Mouse (Mus musculus) retina, adult 2 months (tissue): ENCODE measurements around the gene Emilin1.

Experiments
- DNase-seq: peaks from one replicate; pipeline ENCODE4 v3.0.0-alpha.2; 2012; ENCODE audit warnings: low read depth, low spot score

Emilin1 gene

GRCm38 (mm10) chr5:30907413-30908059, 5.7 kb upstream of the Emilin1 start, which contains the start of gene Ost4:
TSS of gene Ost4 (minus strand) at chr5:30907788.
- peak; percentile 85 for DNase-seq

GRCm38 (mm10) chr5:30908426-30909299, 4.5 kb upstream of the Emilin1 start:
- DNase-seq = no peak

GRCm38 (mm10) chr5:30909300-30909659, 3.9 kb upstream of the Emilin1 start:
- DNase-seq = no peak

- no peak for DNase-seq
Measured at GRCm38 (mm10) chr5:30909863-30910262, 3.3 kb upstream of the Emilin1 start.

GRCm38 (mm10) chr5:30910481-30910880, 2.7 kb upstream of the Emilin1 start:
- DNase-seq = no peak

- no peak for DNase-seq
Measured at GRCm38 (mm10) chr5:30912156-30912555, 1.0 kb upstream of the Emilin1 start.

- DNase-seq = no peak
Measured at GRCm38 (mm10) chr5:30914101-30914635, 966 bp downstream of the Emilin1 start.

- no peak for DNase-seq
Measured at GRCm38 (mm10) chr5:30914849-30915248, 1.6 kb downstream of the Emilin1 start.

- DNase-seq = no peak
Measured at GRCm38 (mm10) chr5:30915456-30915855, 2.3 kb downstream of the Emilin1 start.

- DNase-seq = peak; percentile 80
Measured at GRCm38 (mm10) chr5:30915974-30916433, 2.8 kb downstream of the Emilin1 start.

- DNase-seq = no peak
Measured at GRCm38 (mm10) chr5:30916841-30917240, 3.6 kb downstream of the Emilin1 start.

GRCm38 (mm10) chr5:30917348-30917747, 4.1 kb downstream of the Emilin1 start:
- no peak for DNase-seq

GRCm38 (mm10) chr5:30917891-30918670, 4.9 kb downstream of the Emilin1 start:
- no peak for DNase-seq

GRCm38 (mm10) chr5:30918691-30919090, 5.5 kb downstream of the Emilin1 start:
- no peak for DNase-seq

- no peak for DNase-seq
Measured at GRCm38 (mm10) chr5:30919831-30920614, 6.8 kb downstream of the Emilin1 start.

GRCm38 (mm10) chr5:30920621-30921020, 7.4 kb downstream of the Emilin1 start:
- DNase-seq = no peak

- peak; percentile 86 for DNase-seq
Measured at GRCm38 (mm10) chr5:30921256-30922033, 8.2 kb downstream of the Emilin1 start, which contains the start of gene Khk. TSS of gene Khk (plus strand) at chr5:30921431.

GRCm38 (mm10) chr5:30922581-30923041, 9.4 kb downstream of the Emilin1 start:
- no peak for DNase-seq

- no peak for DNase-seq
Measured at GRCm38 (mm10) chr5:30923119-30923518, 9.9 kb downstream of the Emilin1 start.

GRCm38 (mm10) chr5:30924614-30925013, 11.4 kb downstream of the Emilin1 start:
- no peak for DNase-seq
